ENCODE assay signal across 28 mouse cellular contexts in the genomic region with DNA sequence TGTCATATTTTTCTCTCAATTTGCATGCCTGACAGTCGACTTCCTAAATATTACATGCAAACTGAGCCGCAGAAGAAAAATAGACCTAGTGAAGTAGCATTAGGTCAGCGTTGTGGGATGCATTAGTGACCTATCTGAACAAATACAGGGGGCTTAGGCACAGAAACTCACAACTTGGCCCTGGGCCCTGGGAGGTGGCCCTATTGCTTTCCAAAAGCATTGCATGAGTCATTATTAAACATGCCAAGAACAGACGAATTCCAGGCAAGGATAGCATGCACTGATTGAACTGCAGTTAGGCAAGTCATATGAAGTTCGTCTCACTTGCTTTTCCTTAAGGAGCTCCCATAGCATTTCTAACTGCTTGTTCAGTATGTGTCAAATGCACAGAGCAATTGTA.
DNase-seq lines count a peak whose midpoint lies in the region.
"Had no signal": no experiment of that assay in that cellular context is flagged by ENCODE, and none has a peak within 500 bp of the region (broad histone marks: within the 10 kb centered on the region; RNA-seq: fewer than 3 reads in every experiment).

No protein-coding gene starts in this region.

- H3K4me3 ChIP-seq in heart, embryonic 10.5 days = no peak overlapping the region
- H3K4me3 ChIP-seq: embryonic facial prominence, embryonic 12.5 days; heart, embryonic 13.5 days; hindbrain, embryonic 12.5 days; limb, embryonic 10.5 days; limb, embryonic 15.5 days; liver, embryonic 13.5 days; megakaryocyte, embryonic 14.5 days; midbrain, embryonic 12.5 days; myocyte; neural tube, embryonic 12.5 days had no signal

- peaks cover 4% of the 10 kb centered on the region; the same call in 1 of the 2 replicates for H3K27me3 ChIP-seq in heart, embryonic 10.5 days (ENCODE audit: insufficient read depth, poor library complexity, severe bottlenecking)
- H3K27me3 ChIP-seq: embryonic facial prominence, embryonic 12.5 days; liver, embryonic 13.5 days; midbrain, embryonic 12.5 days; neural tube, embryonic 12.5 days; Patski had no signal

- no peaks in the 10 kb centered on the region for H3K9me3 ChIP-seq in heart, embryonic 10.5 days
- H3K9me3 ChIP-seq: embryonic facial prominence, embryonic 12.5 days; G1E; heart, embryonic 13.5 days; hindbrain, embryonic 12.5 days; limb, embryonic 10.5 days; limb, embryonic 15.5 days; liver, embryonic 13.5 days; megakaryocyte, embryonic 14.5 days; midbrain, embryonic 12.5 days; neural tube, embryonic 12.5 days had no signal

- H3K27ac ChIP-seq in heart, embryonic 10.5 days = no peak overlapping the region
- H3K27ac ChIP-seq: embryonic facial prominence, embryonic 12.5 days; heart, embryonic 13.5 days; hindbrain, embryonic 12.5 days; kidney, postnatal 0 days; limb, embryonic 10.5 days; limb, embryonic 15.5 days; liver, embryonic 13.5 days; midbrain, embryonic 12.5 days; neural tube, embryonic 12.5 days had no signal

- 67% methylated on average over 5 of the region's 5 CpGs for WGBS in heart, embryonic 10.5 days

- peak; percentile 20 for DNase-seq in adrenal gland, adult 2 months
- no peak for DNase-seq in adrenal gland, adult 18-20 months (ENCODE audit: low spot score in 2 of 2)
- peak; percentile 35 for DNase-seq in gastrocnemius, postnatal 10 days
- no peak for DNase-seq in gastrocnemius, adult 8-10 months (ENCODE audit: low spot score in 2 of 2)
- DNase-seq in heart, postnatal 4 days = peak; percentile 20
- DNase-seq in heart, embryonic 10.5 days (ENCODE audit: low spot score) = no peak
- DNase-seq in retina, embryonic 14.5 days (ENCODE audit: low spot score) = no peak
- DNase-seq: cerebellum, adult 11-12 months; cerebellum, adult 9-11 months; embryo, embryonic 11 days; kidney, adult 8-10 months; liver, embryonic 13.5 days; lung, adult 18-20 months; lung, postnatal 4 days; right cerebral cortex, postnatal 4 days; thymus, postnatal 4 days had no signal

- H3K36me3 ChIP-seq in heart, embryonic 10.5 days = no peaks in the 10 kb centered on the region
- H3K36me3 ChIP-seq: embryonic facial prominence, embryonic 12.5 days; G1E; heart, embryonic 13.5 days; hindbrain, embryonic 12.5 days; limb, embryonic 10.5 days; limb, embryonic 15.5 days; liver, embryonic 13.5 days; midbrain, embryonic 12.5 days; neural tube, embryonic 12.5 days had no signal

- no peaks in the 10 kb centered on the region for H3K4me1 ChIP-seq in heart, embryonic 10.5 days
- H3K4me1 ChIP-seq: embryonic facial prominence, embryonic 12.5 days; heart, embryonic 13.5 days; hindbrain, embryonic 12.5 days; limb, embryonic 10.5 days; limb, embryonic 15.5 days; liver, embryonic 13.5 days; megakaryocyte, embryonic 14.5 days; midbrain, embryonic 12.5 days; neural tube, embryonic 12.5 days had no signal

Comparison
In these comparisons a context has a peak if more than half of its experiments do, and no peak if none do; other contexts are left out.
1. DNase-seq: peak in adrenal gland, adult 2 months (single experiment), gastrocnemius, postnatal 10 days (single experiment) and heart, postnatal 4 days (single experiment); none in adrenal gland, adult 18-20 months (0 of 2), gastrocnemius, adult 8-10 months (0 of 2), heart, embryonic 10.5 days (single experiment) and retina, embryonic 14.5 days (single experiment).